Mouse (Mus musculus) heart, embryonic 15.5 days (tissue): ENCODE measurements around the gene Sfta2. TPM values are rescaled to one million over a fixed set of nuclear protein-coding genes. Genes with fewer than 3 reads are reported as not detected.

ENCODE experiments used
- ATAC-seq: fragments of 200-750 bp; cut with Nextera tagmentation; replicated peaks from 2 replicates; pipeline ENCODE4 v1.8.0; 2017; ENCODE audit warnings: low read depth, moderate TSS enrichment; ENCODE audit not compliant: insufficient number of reproducible peaks, insufficient read depth, low FRiP score
- H3K27ac ChIP-seq: fragments of 300-500 bp; sonication (generic); 2 replicates; pipeline ENCODE4 v1.5.1; 2015; ENCODE audit warnings: mild to moderate bottlenecking, inconsistent platforms
- H3K27me3 ChIP-seq: fragments of 300-500 bp; sonication (generic); 2 replicates; pipeline ENCODE4 v1.6.1; 2015; ENCODE audit warnings: inconsistent platforms
- H3K36me3 ChIP-seq: fragments of 300-500 bp; sonication (generic); 2 replicates; pipeline ENCODE4 v1.6.1; 2015; ENCODE audit warnings: mild to moderate bottlenecking, inconsistent platforms
- H3K4me1 ChIP-seq: fragments of 300-500 bp; sonication (generic); replicated peaks from 2 replicates; pipeline ENCODE4 v1.6.1; 2015; ENCODE audit warnings: inconsistent platforms
- H3K4me2 ChIP-seq: fragments of 300-500 bp; sonication (generic); 2 replicates; pipeline ENCODE4 v1.6.1; 2015; ENCODE audit warnings: inconsistent platforms, mild to moderate bottlenecking, moderate library complexity
- H3K4me3 ChIP-seq: fragments of 300-500 bp; sonication (generic); 2 replicates; pipeline ENCODE4 v1.5.1; 2015; ENCODE audit warnings: mild to moderate bottlenecking, inconsistent platforms
- H3K9ac ChIP-seq: fragments of 300-500 bp; sonication (generic); 2 replicates; pipeline ENCODE4 v1.6.1; 2015; ENCODE audit warnings: mild to moderate bottlenecking, inconsistent platforms
- H3K9me3 ChIP-seq: fragments of 300-500 bp; sonication (generic); replicated peaks from 2 replicates; pipeline ENCODE4 v1.6.1; 2016; ENCODE audit warnings: inconsistent platforms
- WGBS: fragments of 180-500 bp; shearing (Covaris S2); methylation state at CpG from one replicate; pipeline ENCODE4 v1.1.7; 2015; ENCODE audit warnings: mixed read lengths; 5-methylcytosine and 5-hydroxymethylcytosine counted together
- polyA plus RNA-seq: library from polyadenylated mRNA; unstranded; fragments of >200 nt; fragmentation: Nextera tagmentation; extraction: Ambion mirVana; gene quantifications from 2 replicates; pipeline ENCODE4 v1.2.1, GENCODE M21; 2015

Gene Sfta2
- polyA plus RNA-seq, 1 experiment from 2014 or later, result 2.7 TPM

- Histone ChIP-seq H3K9ac (no peak overlapping the region), H3K9me3 (no peaks in the 10 kb centered on the region), H3K27ac (peak overlapping the region; percentile 52), H3K27me3 (peaks cover 17% of the 10 kb centered on the region), H3K4me3 (peak overlapping the region; percentile 19), H3K4me1 (peaks cover 14% of the 10 kb centered on the region), H3K4me2 (peak overlapping the region; percentile 42), H3K36me3 (no peaks in the 10 kb centered on the region)
- 30% methylated on average over 6 of the region's 6 CpGs for whole genome bisulfite sequencing
- ATAC-seq, result no peak
These were observed 38.0 kb downstream of the Sfta2 start for GRCm38 (mm10) chr17:35639352-35639751.

DNA sequence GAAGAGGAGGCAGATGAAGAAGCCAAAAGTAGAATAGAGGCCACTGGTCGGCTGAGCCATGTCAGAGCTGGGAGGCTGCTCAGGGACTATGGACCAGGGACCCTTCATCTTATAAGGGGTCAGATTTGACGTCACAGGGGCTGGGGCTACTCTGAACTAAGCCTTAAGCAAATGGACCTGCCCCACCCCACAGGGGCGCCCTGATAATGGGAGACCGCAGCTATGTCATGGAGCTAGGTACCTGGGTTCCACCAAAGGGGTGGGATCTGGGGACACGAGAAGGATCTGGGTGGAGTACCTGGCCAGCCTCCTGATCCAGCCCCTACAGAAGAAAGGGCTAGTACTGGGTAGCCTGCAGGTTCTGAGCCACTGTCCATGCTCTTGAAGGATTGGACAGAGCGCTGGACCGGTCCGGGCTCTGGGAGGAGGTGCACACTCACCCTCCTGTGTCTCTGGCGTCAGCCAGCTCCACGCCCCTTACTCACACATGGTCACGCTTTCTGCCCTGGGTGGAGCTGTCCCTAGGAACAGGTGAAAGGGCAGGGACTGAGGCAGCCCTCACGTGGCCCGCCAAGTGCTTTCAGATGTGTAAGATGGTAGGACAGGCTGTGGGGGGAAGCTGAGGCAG lies 42.4 kb downstream of the Sfta2 start, which contains the start of gene Mucl3:
TSS of gene Mucl3 (minus strand) at position 87 of the 628 bp plus-strand sequence.
- no peak for ATAC-seq
- Histone ChIP-seq H3K4me1 (peaks cover 8% of the 10 kb centered on the region), H3K4me3 (no peak within 1 kb of the TSS), H3K36me3 (no peaks in the 10 kb centered on the region), H3K27ac (no peak within 1 kb of the TSS), H3K9me3 (no peaks in the 10 kb centered on the region), H3K27me3 (peaks cover 23% of the 10 kb centered on the region), H3K9ac (no peak within 1 kb of the TSS), H3K4me2 (no peak within 1 kb of the TSS)
- WGBS, result 64% methylated on average over 13 of the region's 13 CpGs

- Histone ChIP-seq H3K27me3 (peaks cover 9% of the 10 kb centered on the region), H3K27ac (0 out of 2 replicates have a peak overlapping the region, but pooled peaks have one; percentile 20), H3K9me3 (no peaks in the 10 kb centered on the region), H3K9ac (no peak overlapping the region), H3K4me3 (no peak overlapping the region), H3K36me3 (no peaks in the 10 kb centered on the region), H3K4me1 (no peaks in the 10 kb centered on the region), H3K4me2 (no peak overlapping the region)
- WGBS, result 59% methylated on average over 2 of the region's 2 CpGs
- no peak for ATAC-seq
These were observed 48.1 kb downstream of the Sfta2 start for GRCm38 (mm10) chr17:35649429-35649828.

GRCm38 (mm10) chr17:35653086-35653485 lies 51.7 kb downstream of the Sfta2 start:
- 78% methylated on average over 2 of the region's 2 CpGs for WGBS
- no peak overlapping the region for H3K4me3 ChIP-seq
- H3K4me1 ChIP-seq, result no peaks in the 10 kb centered on the region
- ATAC-seq, result no peak
- H3K36me3 ChIP-seq, result peaks cover 23% of the 10 kb centered on the region
- no peak overlapping the region for H3K27ac ChIP-seq
- H3K4me2 ChIP-seq, result no peak overlapping the region
- H3K9ac ChIP-seq, result no peak overlapping the region
- no peaks in the 10 kb centered on the region for H3K27me3 ChIP-seq
- no peaks in the 10 kb centered on the region for H3K9me3 ChIP-seq

DNA sequence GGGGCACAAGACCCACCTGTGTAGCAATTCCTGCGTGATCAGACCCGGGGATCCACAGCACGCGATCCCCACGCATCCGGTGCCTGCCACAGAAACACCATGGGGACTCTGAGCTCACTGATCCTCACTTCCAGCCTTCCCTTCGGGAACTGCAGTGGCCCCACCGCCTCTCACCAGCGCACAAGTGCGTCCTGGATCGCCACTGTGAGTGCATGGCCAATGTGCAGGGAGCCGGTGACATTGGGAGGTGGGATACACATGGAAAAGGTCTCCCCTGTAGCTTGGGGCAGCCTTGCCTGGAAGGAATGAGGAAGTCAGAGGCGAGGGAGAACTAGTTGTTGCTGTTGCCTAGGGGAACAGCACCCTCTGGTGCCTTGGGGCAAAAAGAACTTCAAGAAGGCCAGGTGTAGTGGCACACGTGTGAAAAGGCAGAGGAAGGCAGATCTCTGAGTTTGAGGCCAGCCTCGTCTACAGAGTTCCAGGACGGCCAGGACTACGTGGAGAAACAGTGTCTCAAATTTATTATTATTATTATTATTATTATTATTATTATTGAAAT lies 64.7 kb downstream of the Sfta2 start:
- Histone ChIP-seq H3K4me3 (no peak overlapping the region), H3K4me2 (no peak overlapping the region), H3K27me3 (no peaks in the 10 kb centered on the region), H3K9me3 (no peaks in the 10 kb centered on the region), H3K9ac (peak overlapping the region; percentile 16; the same call in 1 of the 2 replicates), H3K27ac (no peak overlapping the region), H3K36me3 (peaks cover 26% of the 10 kb centered on the region), H3K4me1 (peaks cover 20% of the 10 kb centered on the region)
- 78% methylated on average over 17 of the region's 17 CpGs for WGBS
- no peak for ATAC-seq

DNA sequence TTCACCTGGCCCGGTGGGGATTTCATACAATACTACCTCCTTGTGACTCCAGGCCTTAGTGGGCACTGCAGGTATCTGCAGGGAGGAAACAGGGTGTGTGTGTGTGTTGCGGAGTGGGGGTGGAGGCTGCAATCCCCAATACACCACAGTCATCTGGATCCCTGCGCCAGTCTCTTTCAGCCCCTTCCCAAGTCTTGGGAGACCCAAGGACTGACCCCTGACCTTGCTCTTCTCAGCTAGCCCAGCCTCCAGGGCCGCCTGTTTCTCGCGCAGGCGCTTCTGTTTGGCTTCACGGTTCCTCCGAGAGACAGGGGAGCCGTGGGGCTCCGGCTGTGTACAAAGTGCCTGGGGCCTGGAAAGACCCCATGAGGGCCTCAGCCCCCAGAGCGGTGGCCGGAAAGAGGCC lies 65.5 kb downstream of the Sfta2 start:
- 6% methylated on average over 13 of the region's 13 CpGs for WGBS
- peak overlapping the region; percentile 74 for H3K4me3 ChIP-seq
- peak; percentile 33 for ATAC-seq

GRCm38 (mm10) chr17:35667334-35668065 lies 66.2 kb downstream of the Sfta2 start, which contains the start of gene Vars2:
Gene Vars2 (minus strand): TSS chr17:35667592.
- Histone ChIP-seq H3K4me3 (peak within 1 kb of the TSS; percentile 74), H3K9me3 (no peaks in the 10 kb centered on the region), H3K27me3 (no peaks in the 10 kb centered on the region), H3K9ac (peak within 1 kb of the TSS; percentile 81), H3K4me2 (peak within 1 kb of the TSS; percentile 94), H3K4me1 (peaks cover 20% of the 10 kb centered on the region), H3K36me3 (peaks cover 19% of the 10 kb centered on the region), H3K27ac (peak within 1 kb of the TSS; percentile 77)
- WGBS, result under 1% methylated on average over 61 of the region's 61 CpGs
- peak; percentile 78 for ATAC-seq

More for the DNA sequence above, 65.5 kb downstream of the Sfta2 start:
- Histone ChIP-seq H3K9ac (peak overlapping the region; percentile 81), H3K36me3 (peaks cover 21% of the 10 kb centered on the region), H3K27ac (peak overlapping the region; percentile 77), H3K4me1 (peaks cover 20% of the 10 kb centered on the region), H3K4me2 (peak overlapping the region; percentile 94), H3K27me3 (no peaks in the 10 kb centered on the region), H3K9me3 (no peaks in the 10 kb centered on the region)

DNA sequence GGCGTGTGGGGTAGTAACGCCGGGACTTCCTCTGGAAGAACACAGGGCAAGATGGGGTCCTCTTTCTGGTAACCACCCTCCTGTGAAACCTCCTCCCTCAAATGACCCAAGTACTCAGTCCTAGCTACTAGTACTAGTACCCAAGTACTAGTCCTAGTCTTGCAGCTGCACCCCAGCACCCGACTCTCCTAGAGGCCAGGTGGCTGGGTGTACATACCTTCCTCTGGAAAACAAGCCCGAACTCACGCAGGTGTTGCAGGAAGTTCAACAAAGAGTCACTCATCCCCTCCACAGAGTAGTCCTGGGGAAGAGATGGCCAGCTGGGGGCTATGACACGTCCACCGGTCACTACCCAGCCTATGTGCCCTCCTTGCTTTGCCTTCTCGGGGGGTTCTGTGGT lies 68.4 kb downstream of the Sfta2 start:
- H3K4me3 ChIP-seq, result no peak overlapping the region
- H3K27me3 ChIP-seq, result no peaks in the 10 kb centered on the region
- peaks cover 27% of the 10 kb centered on the region for H3K4me1 ChIP-seq
- 91% methylated on average over 9 of the region's 9 CpGs for WGBS
- no peaks in the 10 kb centered on the region for H3K9me3 ChIP-seq
- peaks cover 9% of the 10 kb centered on the region; the same call in 1 of the 2 replicates for H3K36me3 ChIP-seq
- no peak overlapping the region for H3K27ac ChIP-seq
- no peak for ATAC-seq
- H3K4me2 ChIP-seq, result no peak overlapping the region
- no peak overlapping the region for H3K9ac ChIP-seq

DNA sequence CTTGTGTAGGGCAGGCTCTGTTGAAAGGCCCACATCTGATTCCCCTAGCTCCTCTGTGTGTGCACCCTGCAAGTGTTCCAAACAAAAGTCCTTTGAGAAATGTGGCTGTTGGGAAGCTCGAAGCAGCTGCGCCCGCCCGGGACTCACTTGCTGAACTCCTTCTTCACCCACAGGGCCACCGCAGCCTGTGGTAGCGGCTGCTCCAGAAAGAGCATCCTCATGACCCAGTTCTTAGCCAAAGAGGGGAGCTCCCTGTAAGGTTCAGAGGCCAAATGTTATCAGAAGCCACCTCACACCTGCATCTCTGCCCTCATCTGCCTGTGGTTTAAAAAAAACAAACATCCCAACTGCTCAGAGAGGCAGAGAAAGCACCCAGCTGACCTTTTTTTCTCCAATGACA lies 70.5 kb downstream of the Sfta2 start:
- no peaks in the 10 kb centered on the region for H3K27me3 ChIP-seq
- H3K9me3 ChIP-seq, result no peaks in the 10 kb centered on the region
- H3K36me3 ChIP-seq, result peaks cover 9% of the 10 kb centered on the region; the same call in 1 of the 2 replicates
- no peak overlapping the region for H3K4me2 ChIP-seq
- 83% methylated on average over 6 of the region's 6 CpGs for WGBS
- no peak overlapping the region for H3K9ac ChIP-seq
- no peak for ATAC-seq
- H3K4me1 ChIP-seq, result peaks cover 16% of the 10 kb centered on the region
- no peak overlapping the region for H3K27ac ChIP-seq
- H3K4me3 ChIP-seq, result no peak overlapping the region

- Histone ChIP-seq H3K4me3 (peak overlapping the region; percentile 69; the same call in 1 of the 2 replicates), H3K9ac (no peak overlapping the region), H3K36me3 (peaks cover 9% of the 10 kb centered on the region; the same call in 1 of the 2 replicates), H3K27me3 (no peaks in the 10 kb centered on the region), H3K4me1 (peaks cover 14% of the 10 kb centered on the region), H3K4me2 (no peak overlapping the region), H3K27ac (no peak overlapping the region), H3K9me3 (no peaks in the 10 kb centered on the region)
- ATAC-seq, result no peak
- 83% methylated on average over 6 of the region's 6 CpGs for WGBS
These were observed 71.2 kb downstream of the Sfta2 start for GRCm38 (mm10) chr17:35672527-35672926.

DNA sequence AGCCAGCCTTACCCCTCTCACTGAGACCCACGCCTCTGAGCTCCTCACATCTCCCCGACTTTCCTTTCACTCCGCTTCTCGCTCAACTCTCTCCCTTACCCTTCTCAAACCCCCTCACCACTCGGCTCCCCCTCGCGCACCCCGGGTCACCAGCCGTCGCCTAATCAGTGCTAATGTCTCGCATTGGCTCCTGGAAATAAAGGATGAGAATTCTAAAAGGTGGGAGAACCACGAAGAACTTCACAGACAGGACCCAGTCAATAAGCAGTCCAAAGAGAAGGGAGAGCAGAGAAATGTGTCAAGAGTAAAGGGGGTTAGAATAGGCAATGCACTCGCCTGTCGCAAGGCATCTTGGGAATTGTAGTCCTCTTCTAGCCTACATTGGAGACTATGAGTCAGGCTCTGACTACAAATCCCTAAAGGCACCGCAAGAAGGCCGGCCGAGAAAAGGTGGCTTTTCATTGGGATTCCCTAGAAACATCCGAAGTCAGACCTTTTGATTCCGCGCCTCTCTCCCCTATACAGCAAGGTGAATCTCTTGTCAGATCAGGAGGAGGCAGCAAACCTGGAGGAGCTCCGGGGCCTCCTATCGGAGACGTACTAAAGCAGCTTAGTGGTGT lies 72.2 kb downstream of the Sfta2 start, which contains the start of gene Gtf2h4:
TSS of gene Gtf2h4 (minus strand) at position 324 of the 620 bp plus-strand sequence.
- under 1% methylated on average over 23 of the region's 23 CpGs for WGBS
- peak within 1 kb of the TSS; percentile 59; the same call in 1 of the 2 replicates for H3K27ac ChIP-seq

More for the DNA sequence above, 72.2 kb downstream of the Sfta2 start, which contains the start of gene Gtf2h4:
- Histone ChIP-seq H3K4me2 (peak within 1 kb of the TSS; percentile 85), H3K4me1 (peaks cover 7% of the 10 kb centered on the region), H3K9ac (peak within 1 kb of the TSS; percentile 85), H3K4me3 (peak within 1 kb of the TSS; percentile 69), H3K9me3 (no peaks in the 10 kb centered on the region), H3K27me3 (no peaks in the 10 kb centered on the region), H3K36me3 (peaks cover 9% of the 10 kb centered on the region; the same call in 1 of the 2 replicates)
- peak; percentile 95 for ATAC-seq
